Mouse (Mus musculus): ENCODE data around the gene Marf1. TPM values are rescaled to one million over a fixed set of nuclear protein-coding genes. Genes with fewer than 3 reads are reported as not detected.

The Marf1 gene
- total RNA-seq, 2 experiments from 2014 or later = 152 to 161 TPM

DNA sequence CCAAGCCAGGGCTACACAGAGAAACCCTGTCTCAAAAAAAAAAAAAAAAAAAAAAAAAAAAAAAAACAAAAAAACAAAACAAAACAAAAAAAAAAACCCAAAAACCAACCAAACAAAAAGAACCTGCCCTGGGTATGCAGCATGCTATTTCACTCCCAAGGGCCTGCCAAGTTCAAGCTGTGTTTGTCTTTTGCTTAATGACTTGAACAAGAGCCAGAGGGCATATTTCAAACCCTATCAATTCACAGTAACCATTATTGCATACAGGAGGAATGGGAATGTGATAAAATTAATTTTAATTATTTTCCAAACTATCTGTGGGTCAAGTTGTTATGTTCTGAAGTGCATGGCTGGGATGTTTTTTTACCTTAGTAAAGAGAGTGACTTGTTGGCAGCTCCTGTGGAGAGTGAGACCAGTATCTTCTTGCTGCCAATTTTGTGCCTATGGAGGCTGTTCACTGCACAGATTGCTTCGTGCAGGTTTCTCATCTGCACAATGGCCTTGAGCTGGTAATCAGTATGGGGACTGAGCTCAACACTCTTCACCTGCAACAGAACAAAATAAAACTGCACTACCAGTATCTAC, 25.1 kb downstream of the Marf1 start:
- DNase-seq (ENCODE audit: low spot score in 2 of 2) = no peak

DNA sequence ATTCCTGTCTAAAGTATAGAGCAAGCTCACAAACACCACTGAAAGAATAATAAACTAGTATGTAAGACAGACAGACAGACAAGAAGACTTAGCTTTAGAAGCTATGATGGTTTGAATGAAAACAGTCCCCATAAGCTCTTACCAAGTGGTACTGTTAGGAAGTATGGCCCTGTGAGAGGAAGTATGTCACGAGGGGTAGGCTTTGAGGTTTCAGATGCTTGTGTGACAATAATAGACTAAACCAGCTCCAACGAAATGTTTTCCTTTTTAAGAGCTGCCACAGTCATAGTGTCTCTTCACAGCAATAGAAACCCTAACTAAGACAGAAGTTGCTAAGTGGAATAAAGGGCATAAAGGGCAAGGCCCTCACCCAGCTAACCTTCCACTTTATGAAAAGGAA, 28.1 kb downstream of the Marf1 start:
- DNase-seq (ENCODE audit: low spot score in 2 of 2) = no peak

DNA sequence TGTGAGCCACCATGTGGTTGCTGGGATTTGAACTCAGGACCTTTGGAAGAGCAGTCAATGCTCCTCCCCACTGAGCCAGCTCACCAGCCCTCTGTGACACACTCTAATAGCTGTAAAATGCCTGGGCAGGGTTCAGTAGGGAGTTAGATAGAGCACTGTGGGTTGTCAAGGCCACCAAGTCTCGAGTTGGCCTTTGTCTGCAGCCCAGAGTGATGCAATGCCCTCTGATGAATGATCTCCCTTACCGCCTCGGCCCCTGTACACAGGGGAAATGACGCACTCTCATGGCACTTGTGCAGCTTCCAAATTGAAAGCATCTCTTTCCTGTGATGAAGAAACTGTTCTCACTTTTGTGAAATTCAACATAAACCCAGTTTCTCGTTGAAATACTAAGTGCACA, 31.3 kb downstream of the Marf1 start:
- no peak for DNase-seq (ENCODE audit: low spot score in 2 of 2)

DNA sequence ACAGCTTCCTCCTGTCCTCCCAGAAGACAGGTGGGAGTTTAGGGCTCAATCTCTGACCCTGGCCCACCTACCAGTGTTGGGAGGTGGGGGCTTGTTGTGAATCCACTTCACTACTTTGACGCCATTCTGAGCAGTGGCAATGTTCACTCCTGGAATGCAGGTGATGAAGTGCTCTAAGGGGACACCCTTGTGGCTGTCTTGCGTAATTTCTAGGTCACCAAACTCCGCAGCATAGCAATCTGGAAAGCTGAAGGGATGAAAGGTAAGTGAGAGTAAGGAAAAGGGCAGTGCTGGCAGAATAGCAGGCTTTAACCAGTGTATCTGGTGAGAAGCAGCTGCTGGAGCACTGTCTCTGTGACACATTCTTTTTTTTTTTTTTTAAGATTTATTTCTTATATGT, 31.8 kb downstream of the Marf1 start:
- DNase-seq (ENCODE audit: low spot score in 2 of 2) = no peak

DNA sequence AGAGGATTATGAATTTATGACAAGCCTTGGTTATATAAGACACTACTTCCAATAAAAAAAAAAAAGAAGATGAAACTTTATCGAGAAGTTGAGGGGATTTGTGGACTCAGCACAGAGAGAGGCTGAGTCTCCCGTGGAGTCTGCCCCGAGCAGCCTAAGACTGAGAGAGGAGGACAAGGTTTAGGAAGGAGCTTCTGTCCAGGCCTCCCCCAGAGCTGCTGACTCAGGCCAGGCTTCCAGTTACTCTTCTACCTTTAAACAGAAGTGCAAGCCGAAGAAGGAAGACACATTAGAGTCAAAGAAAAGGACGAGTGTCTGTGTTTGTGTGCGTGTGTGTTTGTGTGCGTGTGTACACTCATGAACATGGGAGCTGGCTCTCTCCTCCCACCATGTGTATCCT, 32.4 kb downstream of the Marf1 start:
- no peak for DNase-seq (ENCODE audit: low spot score in 2 of 2)

DNA sequence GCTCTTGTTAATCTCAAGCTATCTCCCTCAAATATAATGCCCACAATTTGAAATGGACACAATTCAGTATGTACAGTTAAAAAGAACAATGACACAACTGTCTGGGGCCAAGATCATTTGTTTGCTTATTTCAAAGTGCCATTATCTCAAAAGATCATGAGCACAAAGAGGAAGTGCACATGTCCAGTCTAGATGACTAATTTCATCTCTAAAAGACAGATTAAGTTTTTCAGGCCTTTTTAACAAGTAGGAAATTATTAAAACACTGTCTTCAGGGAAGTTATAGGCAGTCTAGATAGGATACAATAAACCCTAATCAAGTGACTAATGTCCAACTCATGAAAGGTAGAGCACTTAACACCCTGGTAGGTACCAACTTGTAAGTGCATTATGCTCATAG, 34.2 kb downstream of the Marf1 start:
- no peak for DNase-seq (ENCODE audit: low spot score in 2 of 2)

DNA sequence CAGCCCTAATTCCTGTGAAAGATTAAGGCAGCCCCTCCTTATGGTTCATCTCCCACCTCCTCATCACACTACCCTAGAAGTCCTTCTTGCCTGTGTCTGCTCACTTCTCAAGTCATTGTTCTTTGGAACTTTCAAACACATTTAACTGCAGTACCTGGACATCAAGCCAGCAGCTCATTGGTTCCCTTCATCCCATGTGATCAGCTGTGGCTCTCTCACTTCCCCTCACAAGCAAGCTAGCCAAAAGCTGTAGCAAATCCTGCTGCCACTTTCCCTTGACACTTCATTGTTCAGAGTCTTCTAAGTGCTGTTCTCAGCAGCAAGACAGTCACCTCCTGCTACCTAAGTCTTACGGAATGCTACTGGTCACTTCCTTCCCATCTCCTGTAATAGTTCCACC, 37.9 kb downstream of the Marf1 start:
- DNase-seq (ENCODE audit: low spot score in 2 of 2) = no peak

DNA sequence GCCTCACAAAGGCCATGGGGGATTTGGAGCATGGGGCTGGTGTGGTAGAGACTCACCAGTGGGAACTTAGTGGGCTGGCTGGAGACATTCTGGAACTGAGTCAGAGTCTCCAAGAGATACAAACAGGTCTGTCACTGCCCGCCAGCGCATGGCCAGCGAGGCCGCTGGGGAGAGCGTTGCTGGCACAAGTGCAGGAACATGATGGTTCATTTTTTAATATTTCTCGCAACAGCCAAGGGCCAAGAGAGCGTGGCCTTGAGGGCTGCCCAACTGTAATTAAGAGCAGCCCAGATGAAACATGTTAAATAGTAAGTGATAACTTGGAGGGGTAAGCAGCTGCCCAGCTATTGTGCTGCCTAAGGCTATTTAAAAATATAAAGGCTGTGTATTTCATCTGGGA, 38.4 kb downstream of the Marf1 start:
- no peak for DNase-seq (ENCODE audit: low spot score in 2 of 2)

DNA sequence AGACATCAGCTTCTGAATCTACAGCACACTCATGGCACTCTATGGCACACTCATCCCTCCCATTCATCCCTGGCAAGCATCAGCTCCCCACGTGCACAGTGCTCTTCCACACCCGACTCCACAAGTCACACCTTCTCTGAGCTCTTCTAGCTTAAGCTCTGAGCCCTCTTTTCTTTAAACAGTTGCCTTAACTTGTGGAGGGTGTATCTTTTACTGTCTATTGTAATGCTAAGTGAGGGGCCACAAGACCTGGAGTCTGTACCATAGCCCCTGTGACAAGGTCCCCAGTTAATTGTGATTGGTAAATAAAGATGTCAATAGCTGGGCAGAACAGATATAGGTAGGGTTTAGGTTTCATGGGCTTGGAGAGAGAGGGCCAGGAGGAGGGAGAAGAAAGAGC, 39.2 kb downstream of the Marf1 start:
- DNase-seq (ENCODE audit: low spot score in 2 of 2) = no peak

DNA sequence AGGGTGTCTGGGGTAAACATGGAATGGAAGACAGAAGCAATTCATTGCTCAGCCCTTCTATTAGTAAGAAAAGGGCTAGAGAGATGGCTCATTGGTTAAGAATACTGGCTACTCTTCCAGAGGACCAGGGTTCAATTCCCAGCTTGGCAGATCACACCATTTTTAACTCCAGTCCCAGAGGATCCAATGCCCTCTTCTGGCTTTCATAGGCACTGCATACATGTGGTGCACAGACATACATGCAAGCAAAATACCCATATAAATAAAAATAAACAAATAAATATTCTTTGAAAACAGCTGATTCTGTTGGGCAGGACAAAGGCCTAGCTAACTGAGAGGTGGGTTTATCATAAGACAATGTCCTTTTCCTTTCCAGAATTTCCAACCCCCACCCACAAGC, 40.6 kb downstream of the Marf1 start:
- no peak for DNase-seq (ENCODE audit: low spot score in 2 of 2)

DNA sequence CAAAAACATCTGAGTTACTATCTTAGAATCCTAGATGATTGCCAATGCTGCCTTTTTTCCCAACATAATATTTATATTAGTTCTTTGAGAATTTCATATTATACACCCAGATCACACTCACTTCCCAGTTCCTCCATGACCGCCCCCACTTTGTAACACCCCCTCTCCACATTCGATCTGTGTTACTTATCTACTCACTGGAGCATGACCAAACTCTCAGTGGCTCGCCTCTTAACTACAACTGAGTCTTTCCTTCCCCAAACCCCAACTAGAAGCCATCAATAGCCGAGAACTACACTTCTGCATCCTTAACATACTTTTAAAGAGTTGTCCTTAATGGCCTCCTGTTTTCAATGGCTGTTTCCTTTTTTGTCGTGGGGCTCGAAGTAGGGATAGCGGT, 41.6 kb downstream of the Marf1 start:
- DNase-seq (ENCODE audit: low spot score in 2 of 2) = no peak

DNA sequence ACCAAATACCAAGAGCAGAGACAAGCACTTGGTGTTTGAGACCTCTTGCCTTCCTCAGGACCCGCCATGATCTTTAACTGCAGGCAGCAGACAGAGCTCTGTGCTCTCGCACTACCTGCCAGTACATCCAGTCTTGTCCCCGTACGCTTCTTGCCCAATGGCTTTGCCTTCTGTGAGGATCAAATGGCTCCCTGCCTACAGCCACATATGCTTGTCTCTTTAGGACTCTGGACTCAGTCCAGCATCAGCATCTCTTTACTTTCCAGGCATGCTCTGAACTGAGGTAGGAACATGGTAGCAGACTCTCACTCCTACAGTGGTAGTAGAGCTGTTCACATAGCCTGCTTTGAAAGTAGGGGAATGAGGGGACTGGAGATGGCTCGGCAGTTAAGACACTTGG, 42.2 kb downstream of the Marf1 start:
- no peak for DNase-seq (ENCODE audit: low spot score in 2 of 2)

DNA sequence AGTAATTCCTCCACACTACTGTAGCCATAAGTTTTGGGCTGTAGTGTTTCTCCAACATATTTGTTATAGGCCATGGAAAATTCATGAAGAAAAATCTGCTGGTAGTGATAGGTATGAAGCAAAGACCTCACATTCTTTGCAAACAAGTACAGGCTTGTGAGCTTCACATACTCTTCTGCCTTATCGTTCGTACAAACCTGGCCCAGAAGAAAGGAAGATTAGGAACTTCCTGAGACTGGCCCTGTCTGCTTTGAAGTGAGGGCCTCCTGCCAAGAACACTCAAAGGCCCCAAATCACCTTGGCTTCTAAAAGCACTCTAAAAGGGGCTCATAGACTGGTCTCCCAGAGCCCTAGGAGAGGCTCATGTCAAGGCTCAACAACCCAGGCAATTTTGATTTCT, 45.9 kb downstream of the Marf1 start:
- DNase-seq (ENCODE audit: low spot score in 2 of 2) = no peak

DNA sequence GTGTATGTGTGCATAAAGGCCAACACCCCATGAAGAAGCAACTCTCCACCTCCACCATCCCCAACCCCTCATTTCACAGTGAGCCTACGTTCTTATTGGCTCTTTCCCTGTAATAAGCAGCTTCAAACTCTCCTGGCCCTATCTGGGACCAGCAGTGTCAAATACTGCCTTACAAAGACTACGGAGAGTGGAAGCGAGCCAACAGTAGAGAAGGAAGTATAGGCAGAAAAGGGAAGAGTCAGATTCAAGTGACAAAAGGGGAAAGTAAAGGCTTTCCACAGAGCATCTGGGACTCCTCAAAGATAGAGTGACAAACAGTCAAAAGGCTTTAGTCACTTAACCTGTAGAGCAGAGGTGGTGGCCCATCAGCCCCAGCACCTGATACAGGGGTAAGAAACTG, 50.4 kb downstream of the Marf1 start:
- no peak for DNase-seq (ENCODE audit: low spot score in 2 of 2)

DNA sequence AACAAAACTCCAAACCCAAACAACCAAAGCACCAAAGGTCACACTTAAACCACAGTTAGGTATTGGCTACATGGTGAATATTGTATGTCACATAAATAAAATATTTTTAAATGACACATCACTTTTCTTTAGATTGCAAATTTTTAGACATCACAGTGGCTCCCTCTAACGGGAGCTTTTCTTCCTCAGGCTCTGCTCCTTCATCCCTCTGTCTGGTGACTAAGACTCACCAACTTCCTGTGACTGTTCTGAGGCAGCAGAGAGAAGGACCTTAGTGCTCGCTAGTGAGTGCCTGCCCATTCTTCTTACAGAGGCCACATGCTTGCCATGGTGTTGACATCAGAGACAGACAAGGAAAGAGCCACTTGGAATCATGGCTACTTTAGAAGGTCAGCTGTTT, 51.0 kb downstream of the Marf1 start:
- peak in 1 of 2 experiments; percentile 29 for DNase-seq (ENCODE audit: low spot score in 2 of 2)

DNA sequence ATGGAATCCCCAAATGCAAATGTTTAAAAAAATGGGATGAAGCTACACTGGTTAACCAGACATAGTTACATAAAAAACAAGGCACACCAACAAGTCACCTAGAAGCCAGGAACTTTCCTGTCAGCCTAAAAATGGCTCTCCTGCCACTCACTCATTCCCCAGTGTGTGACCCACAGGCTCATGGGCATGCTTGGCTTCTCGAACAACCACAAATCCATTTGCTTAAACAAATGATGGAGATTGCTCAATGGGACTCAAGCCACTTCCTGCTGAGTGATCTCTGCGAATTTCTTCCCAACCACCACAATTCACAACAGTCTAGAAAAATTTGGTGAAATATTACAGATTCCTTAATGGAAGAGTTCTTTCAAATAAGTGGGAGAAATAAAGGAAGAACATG, 52.2 kb downstream of the Marf1 start:
- DNase-seq (ENCODE audit: low spot score in 2 of 2) = no peak

DNA sequence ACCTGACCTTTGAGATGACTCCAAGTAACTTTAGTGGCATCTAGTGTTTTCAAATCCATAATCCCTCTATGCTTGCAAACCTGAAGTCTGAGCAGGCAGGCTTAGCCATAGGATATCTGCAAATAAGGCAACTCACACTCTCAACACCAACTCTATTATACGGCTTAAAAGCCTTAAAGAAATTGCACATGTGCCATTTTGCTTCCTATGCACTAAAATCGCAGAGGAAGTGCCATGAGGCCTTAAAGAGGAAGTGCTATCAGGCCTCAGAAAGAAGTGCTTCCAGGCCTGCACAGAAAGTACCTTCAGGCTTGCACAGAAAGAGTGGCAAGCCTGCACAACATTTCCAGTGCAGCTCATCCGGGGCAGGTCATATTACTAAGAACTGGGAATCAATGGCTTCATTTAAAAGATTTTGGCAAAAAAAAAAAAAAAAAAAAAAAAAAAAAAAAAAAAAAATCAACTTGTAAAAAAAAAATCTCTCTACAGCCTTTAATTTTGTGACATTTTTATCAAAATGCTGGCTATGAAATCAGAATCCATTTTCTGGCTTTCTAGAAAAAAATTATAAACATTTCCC, 53.4 kb downstream of the Marf1 start:
- DNase-seq (ENCODE audit: low spot score in 2 of 2) = no peak

DNA sequence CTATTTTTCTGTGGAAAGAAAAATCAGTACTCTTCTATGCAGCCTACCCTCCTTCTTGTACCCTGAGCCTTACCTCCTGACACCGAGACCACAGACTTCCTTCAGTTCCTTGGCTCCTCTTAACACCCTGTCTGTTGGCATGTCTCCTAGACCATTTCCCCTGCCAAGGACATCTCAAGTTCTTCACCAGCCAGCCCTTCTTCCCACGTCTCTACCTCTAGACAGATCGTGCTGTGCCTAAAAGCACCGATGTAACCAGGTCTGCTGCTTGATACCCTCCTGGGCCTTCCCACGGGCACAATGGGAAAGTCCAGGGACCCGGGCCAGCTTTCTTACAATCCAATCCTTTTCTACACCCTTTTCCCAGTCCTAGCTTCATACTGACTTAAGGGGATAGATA, 57.3 kb downstream of the Marf1 start:
- DNase-seq (ENCODE audit: low spot score in 2 of 2) = peak; percentile 32 to 35

DNA sequence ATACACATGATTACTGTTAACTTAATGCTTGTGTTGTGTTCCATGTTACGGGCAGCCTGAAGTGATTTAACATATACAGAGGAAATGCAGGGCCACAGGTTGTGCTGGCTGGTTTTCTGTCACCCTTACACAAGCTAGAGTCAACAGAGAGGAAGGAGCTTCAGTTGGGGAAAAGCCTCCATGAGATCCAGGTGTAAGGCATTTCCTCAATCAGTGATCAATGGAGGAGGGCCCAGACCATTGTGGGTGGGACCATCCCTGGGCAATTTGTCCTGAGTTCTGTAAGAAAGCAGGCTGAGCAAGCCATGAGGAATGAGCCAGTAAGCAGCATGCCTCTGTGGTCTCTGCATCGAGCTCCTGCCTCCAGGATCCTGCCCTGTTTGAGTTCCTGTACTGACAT, 71.4 kb downstream of the Marf1 start:
- no peak for DNase-seq (ENCODE audit: low spot score in 2 of 2)

DNA sequence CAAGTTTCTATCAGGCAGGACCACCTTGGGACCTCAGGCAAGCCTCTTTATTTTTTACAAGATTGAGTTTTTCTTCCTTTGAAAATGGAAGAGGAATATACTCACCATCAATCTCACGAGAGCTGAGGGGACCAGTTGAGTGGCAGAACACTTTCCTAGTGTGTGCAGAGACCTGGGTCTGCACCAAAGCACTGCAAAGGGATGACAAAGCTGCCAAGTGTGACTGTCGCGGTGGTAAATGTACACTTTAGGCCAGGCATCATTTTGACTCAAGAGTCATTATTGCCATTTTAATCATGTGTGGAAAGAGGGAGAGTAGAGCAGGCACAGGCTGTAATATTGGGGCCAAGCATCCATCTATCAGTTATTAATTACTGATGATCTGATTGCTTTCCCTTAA, 73.9 kb downstream of the Marf1 start:
- DNase-seq (ENCODE audit: low spot score in 2 of 2) = no peak

DNA sequence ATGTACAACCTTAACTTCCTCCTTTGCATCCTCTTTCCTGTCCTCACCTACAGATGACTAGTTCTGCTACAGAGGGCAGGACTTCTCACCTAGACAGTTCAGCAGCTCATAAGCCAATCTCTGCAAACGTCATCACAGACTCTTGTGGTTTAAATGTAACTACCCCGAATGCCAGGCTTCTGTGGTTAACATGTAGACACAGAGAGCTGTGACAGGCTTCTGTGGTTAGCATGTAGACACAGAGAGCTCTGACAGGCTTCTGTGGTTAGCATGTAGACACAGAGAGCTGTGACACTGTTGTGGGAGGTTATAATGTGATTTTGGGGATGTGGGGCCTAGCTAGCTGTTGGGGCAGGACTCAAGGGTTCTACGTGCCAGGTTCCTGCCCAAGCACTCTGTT, 74.9 kb downstream of the Marf1 start:
- DNase-seq (ENCODE audit: low spot score in 2 of 2) = no peak

DNA sequence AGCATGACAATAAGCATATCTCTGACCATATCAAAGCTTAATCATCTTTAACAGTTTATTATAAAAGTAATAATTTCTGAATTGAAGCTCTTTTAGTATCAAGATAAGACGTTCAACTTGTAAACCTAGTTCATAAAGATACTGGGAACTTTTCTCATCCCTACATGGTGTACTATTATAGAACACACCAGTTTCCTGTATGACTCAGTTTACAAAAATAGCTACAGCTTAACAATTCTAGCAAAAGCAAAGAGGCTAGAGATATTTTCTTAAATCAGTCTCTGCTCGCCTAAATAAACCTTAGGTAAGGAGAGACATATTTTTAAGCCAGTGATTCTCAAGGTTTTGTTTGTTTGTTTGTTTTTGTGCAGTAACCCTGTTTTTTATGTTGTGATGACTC, 80.2 kb downstream of the Marf1 start:
- no peak for DNase-seq (ENCODE audit: low spot score in 2 of 2)

DNA sequence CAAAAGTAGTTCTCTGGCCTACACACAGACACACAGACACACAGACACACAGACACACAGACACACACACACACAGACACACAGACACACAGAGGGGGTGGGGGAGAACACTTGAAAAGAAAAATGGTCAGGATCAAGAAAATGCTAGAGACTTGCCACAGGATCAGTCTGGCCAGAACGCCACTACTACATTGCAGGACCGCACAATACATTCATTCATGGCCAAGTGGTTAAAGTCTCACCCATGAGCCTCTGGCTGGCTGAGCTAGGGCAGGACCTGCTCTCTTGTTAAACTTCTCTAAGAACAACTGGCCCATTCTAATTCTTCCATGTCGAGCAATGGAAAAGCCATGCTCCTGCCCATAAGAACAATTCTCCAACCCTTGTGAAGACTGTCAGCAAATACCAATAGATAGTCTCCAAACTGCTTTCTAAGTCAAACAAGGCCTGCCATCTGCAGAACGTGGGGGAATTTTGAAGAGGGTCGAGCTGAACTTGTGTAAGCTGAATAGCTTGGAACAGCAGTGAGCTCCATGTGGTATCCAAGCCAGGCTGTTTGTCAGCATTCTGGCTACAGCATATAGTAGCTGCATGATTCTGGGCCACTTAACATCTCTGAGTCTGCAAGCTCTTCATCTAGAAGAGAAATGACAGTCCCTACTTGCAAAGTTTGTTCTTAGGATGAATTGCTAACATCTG, 92.5 kb downstream of the Marf1 start:
- DNase-seq (ENCODE audit: low spot score in 2 of 2) = no peak
